Mouse (Mus musculus) MEL (cell line): ENCODE data around the gene Mrtfa.

Source experiments
- BHLHE40 ChIP-seq: IDR thresholded peaks from 2 replicates; pipeline ENCODE4 v1.6.1; 2012; ENCODE audit warnings: low read depth, mild to moderate bottlenecking, inconsistent platforms, low read length, improper control_type of control experiment, borderline replicate concordance
- CTCF ChIP-seq, 3 experiments: IDR thresholded peaks in 2 of 3; conservative IDR thresholded peaks in 1 of 3; 2 replicates each; pipeline ENCODE4 v1.5.1; 2011 to 2012; ENCODE audit warnings: low read length in 3 of 3, low read depth in 2 of 3, mild to moderate bottlenecking in 2 of 3, improper control_type of control experiment in 1 of 3, inconsistent platforms in 1 of 3, mixed read lengths in 1 of 3, moderate library complexity in 1 of 3; ENCODE audit not compliant: control insufficient read depth in 1 of 3, insufficient read depth in 1 of 3, poor library complexity in 1 of 3, severe bottlenecking in 1 of 3
- ELF1 ChIP-seq: IDR thresholded peaks from 2 replicates; pipeline ENCODE4 v1.6.1; 2014; ENCODE audit warnings: low read depth, mild to moderate bottlenecking, inconsistent platforms, low read length, improper control_type of control experiment, moderate library complexity
- EP300 ChIP-seq, 2 experiments: IDR thresholded peaks; 2 replicates each; pipeline ENCODE4 v1.6.1; 2011; ENCODE audit warnings: improper control_type of control experiment in 2 of 2, low read length in 2 of 2, low read depth in 1 of 2, mild to moderate bottlenecking in 1 of 2
- ETS1 ChIP-seq: IDR thresholded peaks from 2 replicates; pipeline ENCODE4 v1.6.1; 2012; ENCODE audit warnings: low read depth, mild to moderate bottlenecking, inconsistent platforms, low read length, improper control_type of control experiment, moderate library complexity
- JUND ChIP-seq: IDR thresholded peaks from 2 replicates; pipeline ENCODE4 v1.6.1; 2011; ENCODE audit warnings: low read depth, mild to moderate bottlenecking, improper control_type of control experiment, low read length
- KAT2A ChIP-seq: conservative IDR thresholded peaks from 2 replicates; pipeline ENCODE4 v1.6.1; 2012; ENCODE audit warnings: low read depth, low read length, improper control_type of control experiment, inconsistent platforms
- MYC ChIP-seq: IDR thresholded peaks from 2 replicates; pipeline ENCODE4 v1.6.1; 2011; ENCODE audit warnings: low read depth, mild to moderate bottlenecking, low read length, improper control_type of control experiment, moderate library complexity
- POLR2A ChIP-seq, 2 experiments: IDR thresholded peaks; 2 replicates each; pipeline ENCODE4 v1.6.1; 2011 to 2012; ENCODE audit warnings: low read length in 2 of 2, mild to moderate bottlenecking in 2 of 2, control low read depth in 1 of 2, improper control_type of control experiment in 1 of 2, low read depth in 1 of 2, moderate library complexity in 1 of 2; ENCODE audit not compliant: control insufficient read depth in 1 of 2, insufficient read depth in 1 of 2, poor library complexity in 1 of 2
- RAD21 ChIP-seq: IDR thresholded peaks from 2 replicates; pipeline ENCODE4 v1.6.1; 2011; ENCODE audit warnings: mild to moderate bottlenecking, low read depth, low read length, improper control_type of control experiment
- SMC3 ChIP-seq: IDR thresholded peaks from 2 replicates; pipeline ENCODE4 v1.6.1; 2011; ENCODE audit warnings: low read depth, low read length, improper control_type of control experiment
- ZKSCAN1 ChIP-seq: IDR thresholded peaks from 2 replicates; pipeline ENCODE4 v1.6.1; 2012; ENCODE audit warnings: low read depth, mild to moderate bottlenecking, inconsistent platforms, low read length, improper control_type of control experiment, moderate library complexity
- ZMIZ1 ChIP-seq: IDR thresholded peaks from 2 replicates; pipeline ENCODE4 v1.6.1; 2012; ENCODE audit warnings: low read depth, mild to moderate bottlenecking, inconsistent platforms, low read length, improper control_type of control experiment, moderate library complexity
- ZNF384 ChIP-seq: IDR thresholded peaks from 2 replicates; pipeline ENCODE4 v1.6.1; 2012; ENCODE audit warnings: low read depth, mild to moderate bottlenecking, inconsistent platforms, low read length, improper control_type of control experiment

DNA sequence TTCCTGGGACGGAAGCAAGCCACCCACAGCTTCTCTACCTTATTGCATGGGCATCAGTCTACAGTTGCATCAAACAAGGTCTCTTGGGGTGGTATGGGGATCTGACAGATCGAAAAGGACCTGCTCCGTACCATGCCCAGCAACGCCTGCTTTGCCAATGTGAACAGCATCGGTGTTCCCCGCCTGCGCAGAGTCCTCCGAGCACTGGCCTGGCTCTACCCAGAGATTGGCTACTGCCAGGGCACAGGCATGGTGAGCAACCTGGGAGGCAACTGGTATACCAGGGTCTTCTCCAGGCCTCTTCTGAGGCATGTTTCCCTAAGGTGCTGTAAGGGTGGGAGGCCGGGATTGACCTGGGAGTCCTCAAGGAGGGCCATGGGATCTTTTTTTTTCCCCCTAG lies 183.2 kb downstream of the Mrtfa start:
- TF ChIP-seq RAD21 (no peak), ZNF384 (no peak), ELF1 (no peak), POLR2A (IDR thresholded peaks at IDR 0.05; ENCODE audit: control insufficient read depth in 1 of 2, insufficient read depth in 1 of 2, low read depth in 1 of 2, low read length in 2 of 2, poor library complexity in 1 of 2) (no peak), KAT2A (no peak), ZKSCAN1 (no peak), JUND (no peak), BHLHE40 (no peak), ETS1 (no peak), ZMIZ1 (no peak), EP300 (IDR thresholded peaks at IDR 0.05; ENCODE audit: low read depth in 1 of 2, low read length in 2 of 2) (no peak), CTCF (IDR thresholded peaks at IDR 0.05 in 2 of 3, conservative IDR thresholded peaks at IDR 0.05 in 1 of 3; ENCODE audit: control insufficient read depth in 1 of 3, insufficient read depth in 1 of 3, low read depth in 2 of 3, low read length in 3 of 3, poor library complexity in 1 of 3, severe bottlenecking in 1 of 3) (no peak), SMC3 (no peak), MYC (no peak)
